Mouse (Mus musculus): ENCODE results near the gene Spryd3.

DNA sequence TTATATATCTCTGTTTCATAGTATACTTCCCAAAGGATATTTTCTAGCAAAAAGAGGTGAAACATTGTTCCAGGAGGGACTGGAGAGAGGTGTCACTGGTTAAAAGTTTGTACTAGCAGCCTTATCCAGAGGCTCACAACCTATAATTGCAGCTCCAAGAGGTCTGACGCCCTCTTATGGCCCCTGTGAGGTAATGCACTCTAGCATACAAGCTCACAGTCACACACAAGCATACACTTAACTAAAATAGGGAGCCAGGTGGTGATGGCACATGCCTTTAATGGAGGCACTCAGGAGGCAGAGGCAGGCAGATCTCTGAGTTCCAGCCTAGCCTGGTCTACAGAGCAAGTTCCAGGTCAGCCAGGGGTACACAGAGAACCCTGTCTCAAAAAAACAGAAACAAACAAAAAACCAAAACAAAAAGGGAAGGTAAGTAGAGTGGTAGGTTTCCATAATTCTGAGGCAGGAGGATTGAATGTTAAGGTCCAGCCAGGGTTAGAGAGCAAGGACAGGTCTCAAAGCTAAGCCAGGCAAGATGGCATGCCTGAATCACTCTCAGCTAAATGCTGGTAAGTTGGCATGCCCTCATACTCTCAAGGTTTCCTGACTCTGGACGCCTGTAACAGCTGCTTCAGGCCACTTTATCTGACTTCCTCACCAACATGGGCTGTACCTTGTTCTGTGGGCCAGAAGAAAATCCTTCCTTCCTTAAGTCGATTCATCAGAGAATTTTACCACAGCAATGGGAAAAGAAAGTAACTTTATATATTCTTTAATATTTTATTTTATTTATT is 28.1 kb upstream of the Spryd3 start:
- TF ChIP-seq CTCF (IDR thresholded peaks at IDR 0.05; ENCODE audit: control insufficient read depth, insufficient read depth, insufficient replicate concordance, low read depth, low read length), result no peak
- TF ChIP-seq POLR2A (IDR thresholded peaks at IDR 0.05; ENCODE audit: control insufficient read depth, low read depth, low read length), result no peak
